Mouse (Mus musculus) yolk sac, embryonic 10.5 days (tissue): ENCODE measurements at regions not wholly inside any gene's neighbourhood (a gene's known extent, or its start where the extent isn't known, plus 50 kb on each side); places are given as distances from the start of the nearest gene placed in this dataset.

Source experiments
- DNase-seq: peaks from one replicate; pipeline ENCODE4 v3.0.0-alpha.2; 2017; ENCODE audit warnings: low spot score

DNA sequence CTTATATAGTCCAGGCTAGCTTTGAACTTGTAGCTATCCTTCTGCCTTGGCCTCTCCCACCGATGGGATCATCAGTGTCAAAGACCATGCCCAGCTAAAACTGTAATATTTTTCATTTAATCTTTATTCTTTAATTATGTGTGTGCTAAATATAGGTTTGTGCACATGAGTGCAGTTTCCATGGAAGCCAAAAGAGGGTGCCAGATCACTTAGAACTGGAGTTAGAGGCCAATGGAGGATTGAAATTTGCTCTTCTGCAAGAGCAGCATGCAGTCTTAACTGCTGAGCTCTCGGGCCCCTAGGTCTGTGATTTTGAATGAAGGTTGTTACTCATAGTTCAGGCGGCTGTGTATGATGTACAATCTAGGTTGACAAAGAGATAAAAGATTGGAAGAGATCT is 66.6 kb upstream of the Slc22a22 start:
- DNase-seq = no peak

DNA sequence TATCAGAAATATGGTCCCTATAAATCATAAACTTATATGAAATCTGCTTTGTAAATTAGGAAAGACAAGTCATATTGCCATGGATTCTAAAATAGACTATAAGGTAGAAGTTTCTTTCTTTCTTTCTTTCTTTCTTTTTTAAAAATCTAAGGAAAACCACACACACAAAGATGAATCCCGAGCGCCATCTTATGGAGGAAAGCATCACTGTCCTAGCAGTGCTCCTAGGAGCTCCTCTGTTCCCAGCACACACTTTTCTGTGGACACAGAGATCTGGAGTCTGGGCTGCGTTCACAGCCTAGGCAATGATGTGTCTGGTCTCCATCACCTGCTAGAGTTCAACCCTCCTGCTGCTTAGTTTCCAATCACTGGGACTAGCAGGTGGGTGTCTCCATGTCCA is 65.2 kb upstream of the Slc22a22 start:
- no peak for DNase-seq

DNA sequence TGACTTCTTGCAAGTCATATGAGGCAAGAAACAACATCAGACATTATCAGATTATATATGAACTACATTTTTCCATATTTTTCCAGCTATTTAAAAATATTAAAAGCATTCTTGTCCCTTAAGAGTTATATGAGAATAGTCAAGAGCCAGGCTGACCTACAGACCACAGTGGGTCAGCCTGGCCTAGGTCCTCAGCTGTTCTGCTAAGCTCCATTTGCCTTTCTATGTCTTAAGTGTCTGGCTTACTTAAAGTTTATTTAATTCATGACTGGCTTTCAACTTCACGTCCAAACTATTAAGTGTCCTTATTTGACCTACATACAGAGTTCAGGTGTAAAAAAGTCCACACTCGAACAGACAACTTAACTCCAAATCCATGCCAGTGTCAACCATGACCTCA is 58.1 kb upstream of the Slc22a22 start:
- no peak for DNase-seq
